Mouse (Mus musculus) liver, embryonic 15.5 days (tissue): ENCODE data around the gene Sdk2. TPM values are rescaled to one million over a fixed set of nuclear protein-coding genes. Genes with fewer than 3 reads are reported as not detected.
A peak's percentile ranks its signal among the peaks of the same experiment; 100 is the strongest.

Experiments
- ATAC-seq: fragments of 200-750 bp; cut with Nextera tagmentation; 2 replicates; pipeline ENCODE4 v1.8.0; 2017; ENCODE audit warnings: moderate number of reproducible peaks, mild to moderate bottlenecking, moderate library complexity; ENCODE audit not compliant: insufficient read depth
- H3K27ac ChIP-seq: fragments of 300-500 bp; sonication (generic); replicated peaks from 2 replicates; pipeline ENCODE4 v1.5.1; 2015; ENCODE audit warnings: mild to moderate bottlenecking, inconsistent platforms
- H3K27me3 ChIP-seq: fragments of 300-500 bp; sonication (generic); 2 replicates; pipeline ENCODE4 v1.6.1; 2015; ENCODE audit warnings: mild to moderate bottlenecking, inconsistent platforms
- H3K36me3 ChIP-seq: fragments of 300-500 bp; sonication (generic); replicated peaks from 2 replicates; pipeline ENCODE4 v1.6.1; 2015; ENCODE audit warnings: moderate library complexity, mild to moderate bottlenecking, inconsistent platforms
- H3K4me1 ChIP-seq: fragments of 300-500 bp; sonication (generic); replicated peaks from 2 replicates; pipeline ENCODE4 v1.6.1; 2015; ENCODE audit warnings: inconsistent platforms
- H3K4me2 ChIP-seq: fragments of 300-500 bp; sonication (generic); 2 replicates; pipeline ENCODE4 v1.6.1; 2015; ENCODE audit warnings: moderate library complexity, mild to moderate bottlenecking, inconsistent platforms
- H3K4me3 ChIP-seq: fragments of 300-500 bp; sonication (generic); replicated peaks from 2 replicates; pipeline ENCODE4 v1.5.1; 2015; ENCODE audit warnings: mild to moderate bottlenecking, inconsistent platforms
- H3K9ac ChIP-seq: fragments of 300-500 bp; sonication (generic); 2 replicates; pipeline ENCODE4 v1.6.1; 2015; ENCODE audit warnings: moderate library complexity, mild to moderate bottlenecking, inconsistent platforms
- H3K9me3 ChIP-seq: fragments of 300-500 bp; sonication (generic); replicated peaks from 2 replicates; pipeline ENCODE4 v1.6.1; 2016; ENCODE audit warnings: inconsistent platforms
- WGBS: fragments of 180-500 bp; shearing (Covaris S2); methylation state at CpG from one replicate; pipeline ENCODE4 v1.1.7; 2015; ENCODE audit warnings: mixed read lengths; ENCODE audit not compliant: insufficient replicate concordance; 5-methylcytosine and 5-hydroxymethylcytosine counted together
- polyA plus RNA-seq: library from polyadenylated mRNA; unstranded; fragments of >200 nt; fragmentation: Nextera tagmentation; extraction: Ambion mirVana; gene quantifications from 2 replicates; pipeline ENCODE4 v1.2.1, GENCODE M21; 2015

Gene Sdk2
- polyA plus RNA-seq, 1 experiment from 2014 or later: 0.20 TPM

DNA sequence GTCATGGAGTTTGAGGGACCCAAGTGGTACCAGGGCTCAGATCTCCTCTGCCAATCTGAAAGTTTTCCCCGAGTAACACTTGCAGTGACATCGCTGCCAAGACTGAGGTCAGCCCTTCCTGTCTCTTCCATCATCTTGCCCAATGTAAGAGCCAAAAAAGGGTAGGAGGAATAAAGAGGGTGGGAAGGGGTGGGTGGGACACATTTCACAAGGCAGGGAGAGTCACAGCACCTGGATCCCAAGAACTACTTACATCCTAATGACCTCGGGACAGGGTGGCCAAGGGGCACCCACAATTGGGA, 329.3 kb downstream of the Sdk2 start:
- no peak overlapping the region for H3K4me3 ChIP-seq
- no peak for ATAC-seq
- H3K9me3 ChIP-seq: no peaks in the 10 kb centered on the region
- peaks cover 81% of the 10 kb centered on the region for H3K4me1 ChIP-seq
- H3K9ac ChIP-seq: no peak overlapping the region
- no peaks in the 10 kb centered on the region for H3K27me3 ChIP-seq
- H3K4me2 ChIP-seq: no peak overlapping the region
- H3K27ac ChIP-seq: no peak overlapping the region
- peaks cover 35% of the 10 kb centered on the region for H3K36me3 ChIP-seq
- WGBS: 61% methylated on average over 3 of the region's 3 CpGs

DNA sequence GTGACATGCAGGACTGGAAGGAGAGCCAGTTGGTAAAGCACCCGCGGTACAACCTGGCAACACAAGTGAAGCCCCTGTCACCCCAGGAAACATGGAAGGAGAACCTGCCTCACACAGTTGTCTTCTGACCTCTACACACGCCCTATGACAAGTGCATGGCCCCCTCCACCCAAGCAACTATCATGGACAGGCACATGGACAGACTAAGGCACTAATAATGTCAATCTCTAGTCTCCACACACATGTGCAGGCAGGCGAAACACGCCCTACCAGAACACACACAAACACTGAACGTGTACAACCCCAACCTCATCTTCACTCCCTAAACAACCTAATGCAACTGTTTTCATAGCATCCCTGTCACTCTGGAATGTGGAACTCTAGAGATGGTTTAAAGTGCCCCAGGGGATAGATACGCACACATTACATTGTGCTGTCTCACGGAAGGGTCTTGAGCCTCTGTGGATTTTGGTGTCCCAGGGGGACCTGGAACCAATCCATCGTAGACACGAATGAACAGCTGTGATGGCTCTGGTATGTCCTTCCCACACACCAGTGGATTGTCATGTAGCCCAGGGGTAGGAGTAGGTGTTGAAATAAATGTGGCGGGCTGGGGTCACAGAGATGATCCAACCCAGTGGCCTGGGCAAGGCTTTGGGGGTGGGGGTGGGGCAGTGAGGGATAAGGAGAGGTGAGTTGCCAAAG, 329.8 kb downstream of the Sdk2 start:
- Histone ChIP-seq H3K4me1 (peaks cover 86% of the 10 kb centered on the region), H3K9ac (no peak overlapping the region), H3K27ac (no peak overlapping the region), H3K36me3 (peaks cover 30% of the 10 kb centered on the region), H3K4me3 (no peak overlapping the region), H3K9me3 (no peaks in the 10 kb centered on the region), H3K27me3 (no peaks in the 10 kb centered on the region), H3K4me2 (peak overlapping the region; percentile 31; the same call in 1 of the 2 replicates)
- no peak for ATAC-seq
- WGBS: 79% methylated on average over 11 of the region's 11 CpGs

DNA sequence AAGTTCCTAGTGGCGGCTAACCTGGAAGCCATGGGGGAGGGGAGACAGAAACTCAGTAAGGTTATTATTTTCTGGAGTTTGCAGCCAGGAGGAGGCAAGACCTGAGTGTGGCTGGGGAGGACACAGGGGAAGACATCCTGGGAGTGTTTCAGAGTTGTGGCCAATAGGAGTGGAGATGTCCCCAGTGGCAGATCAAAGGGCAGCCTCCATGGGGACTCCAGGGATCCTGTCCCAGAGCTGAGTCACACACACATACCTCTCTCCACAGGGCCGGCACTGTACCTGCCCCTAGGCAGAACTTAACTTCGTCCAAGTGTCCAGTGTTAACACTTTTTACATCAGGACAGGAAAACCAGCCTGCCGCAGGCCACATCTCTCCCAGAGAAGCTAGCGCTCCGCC, 331.7 kb downstream of the Sdk2 start:
- Histone ChIP-seq H3K36me3 (peaks cover 22% of the 10 kb centered on the region), H3K9ac (no peak overlapping the region), H3K4me3 (no peak overlapping the region), H3K4me2 (no peak overlapping the region), H3K27me3 (no peaks in the 10 kb centered on the region), H3K9me3 (no peaks in the 10 kb centered on the region), H3K27ac (0 out of 2 replicates have a peak overlapping the region, but pooled peaks have one; percentile 12), H3K4me1 (peaks cover 96% of the 10 kb centered on the region)
- whole genome bisulfite sequencing: 76% methylated on average over 6 of the region's 6 CpGs
- ATAC-seq: no peak

DNA sequence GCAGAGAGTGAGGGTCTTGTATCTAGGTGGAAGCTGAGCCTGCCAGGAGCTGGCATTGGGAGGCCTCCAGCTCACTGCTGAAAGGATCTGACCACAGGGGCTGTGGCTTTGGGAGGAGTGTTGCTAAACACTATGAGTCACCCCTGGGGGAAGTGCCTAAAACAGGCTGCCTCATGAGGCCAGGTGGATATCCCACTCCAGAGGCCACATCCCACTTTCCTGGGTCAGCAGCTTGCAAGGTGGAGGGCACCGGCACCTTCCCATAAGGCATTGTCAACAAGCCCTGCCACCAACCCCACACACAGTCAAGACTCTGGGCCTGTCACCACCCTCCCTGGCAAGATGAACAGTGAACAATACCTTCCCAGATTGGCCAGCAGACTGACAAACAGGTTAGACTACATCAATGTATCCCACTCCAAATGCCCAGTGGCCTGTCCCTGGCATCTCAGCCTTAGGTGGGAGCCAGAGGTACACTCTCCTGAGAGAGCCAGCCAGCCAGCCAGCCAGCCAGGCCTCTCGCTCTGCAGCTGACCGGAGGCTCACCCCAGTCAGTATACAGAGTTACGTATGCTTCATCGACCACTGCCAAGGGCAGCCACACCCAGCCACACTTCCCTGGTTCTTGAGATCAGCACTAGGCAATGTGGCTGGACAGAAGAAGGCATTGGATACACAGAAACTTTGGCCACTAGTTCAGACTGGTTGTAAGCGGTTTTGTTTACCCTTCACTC, 333.0 kb downstream of the Sdk2 start:
- H3K4me3 ChIP-seq: no peak overlapping the region
- ATAC-seq: peak; percentile 30
- H3K36me3 ChIP-seq: peaks cover 33% of the 10 kb centered on the region
- H3K4me2 ChIP-seq: no peak overlapping the region
- H3K9ac ChIP-seq: peak overlapping the region; percentile 31; the same call in 1 of the 2 replicates
- no peaks in the 10 kb centered on the region for H3K27me3 ChIP-seq
- H3K9me3 ChIP-seq: no peaks in the 10 kb centered on the region
- H3K27ac ChIP-seq: peak overlapping the region; percentile 60
- 48% methylated on average over 6 of the region's 6 CpGs for WGBS
- H3K4me1 ChIP-seq: peaks cover 88% of the 10 kb centered on the region

DNA sequence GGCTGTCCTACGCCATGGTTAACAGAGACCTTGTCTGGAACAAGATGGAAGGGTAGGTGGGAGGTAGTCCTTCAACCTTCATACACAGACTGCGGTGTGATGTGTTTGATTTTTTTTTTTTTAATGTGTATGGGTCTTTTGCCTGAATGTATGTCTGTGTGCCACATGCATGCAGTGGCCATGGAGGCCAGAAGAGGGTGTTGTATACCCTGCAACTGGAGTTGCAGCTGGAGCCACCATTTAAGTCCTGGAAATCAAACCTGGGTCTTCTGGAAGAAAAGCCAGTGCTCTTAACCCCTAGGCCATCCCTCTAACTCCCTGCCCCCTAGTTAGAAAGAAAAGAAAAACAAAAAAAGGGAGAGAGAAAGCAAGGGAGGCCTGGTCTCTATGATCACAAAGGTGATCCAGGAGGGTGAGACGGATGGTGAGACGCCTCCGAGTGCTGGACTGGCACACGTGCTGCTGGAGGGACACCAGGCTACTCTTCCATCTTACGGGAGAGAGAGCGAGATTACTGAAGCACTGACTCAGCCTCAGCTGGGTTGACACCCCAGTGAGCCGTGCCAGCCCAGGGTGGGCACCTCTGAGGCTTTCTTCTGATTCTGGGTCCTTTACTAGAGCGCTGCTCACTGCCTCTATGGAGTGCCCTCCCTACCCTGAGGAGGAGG, 334.8 kb downstream of the Sdk2 start:
- Histone ChIP-seq H3K4me2 (no peak overlapping the region), H3K4me1 (peaks cover 71% of the 10 kb centered on the region), H3K27me3 (no peaks in the 10 kb centered on the region), H3K4me3 (no peak overlapping the region), H3K27ac (no peak overlapping the region), H3K9ac (no peak overlapping the region), H3K9me3 (no peaks in the 10 kb centered on the region), H3K36me3 (peaks cover 44% of the 10 kb centered on the region)
- no peak for ATAC-seq
- WGBS: 86% methylated on average over 10 of the region's 10 CpGs

DNA sequence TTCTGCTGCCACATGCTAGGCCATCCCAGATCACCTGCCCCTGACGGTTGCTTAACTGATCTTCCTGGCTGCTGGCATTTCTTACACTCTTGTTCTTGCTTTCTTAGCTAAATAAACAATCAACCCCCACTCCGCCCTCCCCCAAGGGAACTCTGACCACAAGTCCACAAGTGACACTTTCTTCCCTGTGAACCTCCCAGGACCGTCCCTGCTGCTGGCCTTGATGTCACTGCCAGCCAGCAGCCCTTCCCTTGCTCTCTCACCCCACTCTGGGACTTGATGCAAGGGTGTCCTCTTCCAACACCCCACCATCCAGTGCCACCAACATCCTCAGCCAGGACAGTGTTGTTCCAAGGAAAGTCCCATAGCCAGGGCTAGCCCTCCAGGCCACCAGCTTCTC, 336.0 kb downstream of the Sdk2 start:
- no peak overlapping the region for H3K9ac ChIP-seq
- peaks cover 62% of the 10 kb centered on the region for H3K4me1 ChIP-seq
- H3K27ac ChIP-seq: no peak overlapping the region
- no peaks in the 10 kb centered on the region for H3K27me3 ChIP-seq
- no peaks in the 10 kb centered on the region for H3K9me3 ChIP-seq
- H3K4me2 ChIP-seq: no peak overlapping the region
- ATAC-seq: no peak
- peaks cover 46% of the 10 kb centered on the region for H3K36me3 ChIP-seq
- 62% methylated on average over 3 of the region's 3 CpGs for WGBS
- H3K4me3 ChIP-seq: no peak overlapping the region

DNA sequence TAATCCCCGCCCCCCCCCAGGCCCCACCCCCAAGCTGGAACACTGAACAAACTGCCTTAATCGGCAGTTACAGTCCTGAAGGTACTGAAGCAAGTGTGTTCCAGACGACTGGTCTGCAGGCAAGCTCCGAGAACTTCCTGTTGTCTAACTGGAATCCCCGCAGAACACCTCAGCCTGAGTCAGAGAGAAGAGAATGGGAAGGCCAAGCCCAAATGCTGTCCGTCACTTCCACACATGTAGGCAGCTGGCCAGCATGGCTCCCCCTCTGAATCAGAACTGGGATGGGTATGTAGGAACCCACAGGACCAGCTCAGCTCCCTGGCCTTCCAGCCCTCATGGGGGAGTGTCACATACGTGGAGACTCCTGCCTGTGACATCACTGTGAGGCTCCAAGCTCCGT, 336.9 kb downstream of the Sdk2 start:
- WGBS: 66% methylated on average over 8 of the region's 8 CpGs
- no peak overlapping the region for H3K4me2 ChIP-seq
- no peak for ATAC-seq
- H3K36me3 ChIP-seq: peaks cover 40% of the 10 kb centered on the region
- H3K4me3 ChIP-seq: no peak overlapping the region
- H3K4me1 ChIP-seq: peaks cover 54% of the 10 kb centered on the region
- no peak overlapping the region for H3K9ac ChIP-seq
- H3K9me3 ChIP-seq: no peaks in the 10 kb centered on the region
- H3K27me3 ChIP-seq: no peaks in the 10 kb centered on the region
- H3K27ac ChIP-seq: no peak overlapping the region

DNA sequence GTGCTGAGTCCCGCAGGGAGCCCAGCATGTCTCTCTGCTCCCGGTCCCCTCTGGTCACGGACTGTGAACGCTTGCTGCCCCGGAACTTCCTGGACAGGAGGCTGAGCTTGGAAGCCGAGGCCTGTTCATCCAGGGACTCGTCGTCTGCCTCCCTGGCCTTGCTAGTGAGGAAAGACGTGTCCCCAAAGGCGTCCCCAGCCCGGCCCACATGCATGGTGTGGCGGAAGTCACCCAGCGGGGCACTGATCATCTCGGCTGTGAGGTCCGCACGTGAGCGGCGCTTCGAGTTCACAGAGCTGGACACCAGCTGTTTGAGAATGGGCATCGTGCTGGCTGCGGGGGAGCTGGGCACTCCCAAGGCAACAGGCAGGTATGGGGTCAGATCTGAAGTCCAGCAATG, 337.6 kb downstream of the Sdk2 start:
- H3K9me3 ChIP-seq: no peaks in the 10 kb centered on the region
- ATAC-seq: no peak
- no peak overlapping the region for H3K4me2 ChIP-seq
- no peak overlapping the region for H3K4me3 ChIP-seq
- H3K27me3 ChIP-seq: no peaks in the 10 kb centered on the region
- peaks cover 47% of the 10 kb centered on the region for H3K4me1 ChIP-seq
- peaks cover 40% of the 10 kb centered on the region for H3K36me3 ChIP-seq
- WGBS: 88% methylated on average over 21 of the region's 21 CpGs
- no peak overlapping the region for H3K27ac ChIP-seq
- no peak overlapping the region for H3K9ac ChIP-seq

DNA sequence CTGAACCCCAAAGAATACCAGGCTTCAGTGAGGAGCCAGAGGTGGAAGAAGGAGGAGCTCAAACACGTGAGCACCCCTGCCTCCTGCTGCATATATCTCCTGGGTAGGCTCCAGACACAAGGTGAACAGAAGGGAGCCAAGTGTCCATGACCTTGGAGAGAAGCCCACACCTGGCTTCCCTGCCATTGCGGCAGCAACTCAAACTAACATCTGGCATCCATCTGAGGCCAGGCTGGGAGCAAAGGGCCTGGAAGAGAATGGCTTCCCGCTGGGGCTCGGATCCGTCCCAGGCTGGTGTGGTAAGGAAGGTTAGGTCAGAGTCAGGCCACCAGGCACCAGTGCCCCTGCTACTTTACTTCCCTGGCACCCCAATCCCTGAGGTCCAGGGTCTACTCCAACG, 338.9 kb downstream of the Sdk2 start:
- peaks cover 34% of the 10 kb centered on the region for H3K4me1 ChIP-seq
- no peak for ATAC-seq
- H3K4me2 ChIP-seq: no peak overlapping the region
- no peak overlapping the region for H3K4me3 ChIP-seq
- 82% methylated on average over 6 of the region's 6 CpGs for WGBS
- no peak overlapping the region for H3K9ac ChIP-seq
- H3K27me3 ChIP-seq: no peaks in the 10 kb centered on the region
- no peak overlapping the region for H3K27ac ChIP-seq
- peaks cover 40% of the 10 kb centered on the region for H3K36me3 ChIP-seq
- no peaks in the 10 kb centered on the region for H3K9me3 ChIP-seq

DNA sequence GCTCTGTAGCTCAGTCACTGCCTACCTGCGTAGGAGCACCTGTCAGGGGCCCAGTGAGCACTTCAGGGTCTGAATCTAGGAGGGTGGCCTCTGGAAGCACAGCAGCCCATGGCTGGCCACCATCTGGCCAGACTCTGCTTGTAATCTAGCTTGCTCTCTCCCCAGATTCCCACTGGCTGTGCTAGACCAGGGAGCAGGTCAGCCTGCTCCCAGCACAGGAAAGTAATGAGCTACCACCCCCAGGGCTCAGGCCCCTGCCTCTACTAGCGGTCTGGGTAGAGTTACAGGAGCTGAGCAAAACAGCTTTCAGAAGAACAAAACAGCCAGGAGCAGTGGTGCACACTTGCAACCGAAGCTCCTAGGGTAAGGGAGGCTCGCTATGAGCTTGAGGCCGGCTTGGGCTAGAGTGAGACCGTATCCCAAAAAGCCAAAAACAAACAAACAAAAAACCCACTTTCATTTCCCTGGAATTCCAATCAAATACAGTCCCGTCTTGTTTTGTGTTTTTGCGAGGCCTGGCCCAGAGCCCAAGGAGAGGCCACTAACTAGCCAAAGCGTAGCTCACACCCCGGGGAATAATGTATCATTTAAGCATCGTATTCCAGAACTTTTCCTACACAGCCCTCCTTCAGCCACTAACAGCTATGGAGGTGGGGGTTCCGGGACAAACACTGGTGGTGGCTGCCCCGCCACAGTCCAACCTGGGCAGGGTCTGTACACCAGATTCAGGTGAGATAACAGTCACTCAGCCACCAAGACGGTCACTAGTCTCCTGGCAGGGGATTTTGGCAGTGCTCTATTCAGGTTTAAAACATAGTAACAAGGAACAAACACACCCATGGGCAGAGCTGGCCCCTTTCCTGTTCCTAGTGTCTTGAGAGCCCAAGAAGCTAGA, 339.6 kb downstream of the Sdk2 start:
- no peak overlapping the region for H3K27ac ChIP-seq
- no peak for ATAC-seq
- 89% methylated on average over 14 of the region's 14 CpGs for WGBS
- no peak overlapping the region for H3K4me3 ChIP-seq
- no peak overlapping the region for H3K4me2 ChIP-seq
- H3K9ac ChIP-seq: no peak overlapping the region
- H3K36me3 ChIP-seq: peaks cover 40% of the 10 kb centered on the region
- no peaks in the 10 kb centered on the region for H3K27me3 ChIP-seq
- peaks cover 27% of the 10 kb centered on the region for H3K4me1 ChIP-seq
- no peaks in the 10 kb centered on the region for H3K9me3 ChIP-seq
